Mouse (Mus musculus) kidney, adult 2 months (tissue): ENCODE measurements around the gene Zfp14.

ENCODE experiments used
- CTCF ChIP-seq: fragments of 200-500 bp; conservative IDR thresholded peaks from 2 replicates; pipeline ENCODE4 v1.5.1; 2011; ENCODE audit warnings: low read depth, mild to moderate bottlenecking, control low read depth, low read length, moderate library complexity, mixed read lengths; ENCODE audit not compliant: insufficient read depth, insufficient read length
- POLR2A ChIP-seq: fragments of 200-500 bp; IDR thresholded peaks from one replicate; pipeline ENCODE4 v1.6.1; 2011; ENCODE audit warnings: low read depth, low read length, control low read depth

- TF ChIP-seq POLR2A (no peak), CTCF (no peak)
These were observed 38.2 kb upstream of the Zfp14 start for GRCm38 (mm10) chr7:30089405-30089804.
